Comparison of ENCODE assay signal across 16 mouse cellular contexts in genomic region chr9:72440948-72441926, GRCm38 (mm10). TPM values are rescaled to one million over a fixed set of nuclear protein-coding genes. Genes with fewer than 3 reads are reported as not detected.
DNase-seq lines count a peak whose midpoint lies in the region; ATAC-seq lines count a peak whose summit lies in the region.
"Had no signal": no experiment of that assay in that cellular context is flagged by ENCODE, and none has a peak within 500 bp of the region (broad histone marks: within the 10 kb centered on the region; RNA-seq: fewer than 3 reads in every experiment).

No protein-coding gene starts in this region.

- H3K4me1 ChIP-seq in heart, embryonic 13.5 days = peaks cover 26% of the 10 kb centered on the region

- H3K9me3 ChIP-seq in heart, embryonic 13.5 days = no peaks in the 10 kb centered on the region
- H3K9me3 ChIP-seq: embryonic facial prominence, embryonic 12.5 days; limb, embryonic 10.5 days had no signal

- no peak for ATAC-seq in heart, embryonic 13.5 days (ENCODE audit: extremely low read depth, insufficient number of reproducible peaks, low FRiP score, low TSS enrichment)
- ATAC-seq: forebrain, embryonic 14.5 days; hindbrain, postnatal 0 days had no signal

- DNase-seq in heart, adult 18-20 months = no peak
- DNase-seq in MEL-GATA-1-ER (ENCODE audit: extremely low read depth, low read depth) = peak; percentile 58
- DNase-seq in induced T-regulatory cell, adult 2 months (ENCODE audit: low read depth) = peak; percentile 42
- DNase-seq in testis, postnatal 14 days (ENCODE audit: low spot score) = peak; percentile 38
- no peak for DNase-seq in neural tube, embryonic 10.5 days (ENCODE audit: extremely low spot score, low spot score)
- DNase-seq in frontal cortex, adult 2 months (ENCODE audit: extremely low spot score in 1 of 2, low spot score in 1 of 2) = no peak
- no peak for DNase-seq in embryo, embryonic 11 days
- DNase-seq: adrenal gland, postnatal 25 days; cerebellum, adult 18-20 months; gastrocnemius, postnatal 14 days; right cerebral cortex, postnatal 25 days had no signal

- H3K4me3 ChIP-seq in heart, embryonic 13.5 days = no peak overlapping the region
- H3K4me3 ChIP-seq: embryonic facial prominence, embryonic 12.5 days; limb, embryonic 10.5 days had no signal

- H3K27me3 ChIP-seq in heart, embryonic 13.5 days (replicated peaks) = no peaks in the 10 kb centered on the region
- H3K27me3 ChIP-seq: embryonic facial prominence, embryonic 12.5 days had no signal

- no peak overlapping the region for H3K9ac ChIP-seq in heart, embryonic 13.5 days
- H3K9ac ChIP-seq: embryonic facial prominence, embryonic 12.5 days had no signal

- peaks cover 15% of the 10 kb centered on the region for H3K36me3 ChIP-seq in heart, embryonic 13.5 days

- WGBS in heart, embryonic 13.5 days = 43% methylated on average over 8 of the region's 8 CpGs

- 0 out of 2 replicates have a peak overlapping the region, but pooled peaks have one; percentile 17 for H3K4me2 ChIP-seq in heart, embryonic 13.5 days
- H3K4me2 ChIP-seq: embryonic facial prominence, embryonic 12.5 days had no signal

- peak overlapping the region; percentile 1; the same call in 1 of the 2 replicates for H3K27ac ChIP-seq in heart, embryonic 13.5 days (replicated peaks)
- H3K27ac ChIP-seq: embryonic facial prominence, embryonic 12.5 days; hindbrain, postnatal 0 days; limb, embryonic 10.5 days had no signal

RNA-seq across cellular contexts. Expression of gene Mns1, which starts 3.4 kb away (rescaled TPM):
- 16.4 and 16.8 TPM in 2 replicates for polyA plus RNA-seq in heart, embryonic 13.5 days (2015; fragmentation: Nextera tagmentation; extraction: Ambion mirVana)
- total RNA-seq in heart, adult 18-20 months (2021) = under 1 TPM; 0.05 to 0.23 TPM
- 2.3 and 2.5 TPM in 2 replicates for polyA plus RNA-seq in frontal cortex, adult 2 months (2012; rRNA removed)

RNA-seq across cellular contexts. Expression of gene Tex9, which starts 50.8 kb away (rescaled TPM):
- polyA plus RNA-seq in heart, embryonic 13.5 days (2015; fragmentation: Nextera tagmentation; extraction: Ambion mirVana) = 14.8 and 15.6 TPM in 2 replicates
- total RNA-seq in heart, adult 18-20 months (2021) = 1 to 10 TPM in 1 of 2 experiments, under 1 TPM in 1; 0.50 to 1.0 TPM
- 20.3 and 24.5 TPM in 2 replicates for polyA plus RNA-seq in frontal cortex, adult 2 months (2012; rRNA removed)

Comparison
In these comparisons a context has a peak if more than half of its experiments do, and no peak if none do; other contexts are left out.
1. DNase-seq: peak in MEL-GATA-1-ER (single experiment), induced T-regulatory cell, adult 2 months (single experiment) and testis, postnatal 14 days (single experiment); none in heart, adult 18-20 months (0 of 2), neural tube, embryonic 10.5 days (single experiment), frontal cortex, adult 2 months (0 of 2) and embryo, embryonic 11 days (single experiment).